Mouse (Mus musculus) lung, adult 2 months (tissue): ENCODE data around the gene Slc35b1.

Experiments used
- CTCF ChIP-seq: fragments of 200-500 bp; IDR thresholded peaks from 2 replicates; pipeline ENCODE4 v1.5.1; 2011; ENCODE audit warnings: mild to moderate bottlenecking, low read length, control low read depth; ENCODE audit not compliant: insufficient read depth
- POLR2A ChIP-seq: fragments of 200-500 bp; IDR thresholded peaks from 2 replicates; pipeline ENCODE4 v1.6.1; 2011; ENCODE audit warnings: low read depth, mild to moderate bottlenecking, control low read depth, low read length, borderline replicate concordance; ENCODE audit errors: extremely low read depth

DNA sequence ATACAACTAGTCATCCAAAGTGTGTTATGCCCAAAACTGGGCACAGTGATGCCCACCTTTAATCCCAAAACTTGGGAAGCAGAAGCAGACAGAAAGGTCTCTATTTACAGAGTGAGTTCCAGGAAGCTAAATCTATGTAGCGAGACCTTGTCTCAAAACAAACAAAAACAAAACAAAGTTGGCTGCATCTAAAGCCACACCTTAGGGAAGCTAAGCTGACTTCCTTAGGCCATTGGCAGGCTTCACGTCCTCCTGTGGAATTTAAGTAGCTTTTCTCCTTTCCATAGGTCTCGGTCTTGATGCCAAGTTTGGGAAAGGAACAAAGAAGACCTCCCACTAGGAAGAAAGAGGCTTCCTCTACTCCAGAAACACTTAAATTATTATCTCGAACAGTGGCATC is 6.7 kb downstream of the Slc35b1 start:
- TF ChIP-seq CTCF (no peak), POLR2A (no peak)
